8 mouse cellular contexts compared by ENCODE assay signal in the genomic region with DNA sequence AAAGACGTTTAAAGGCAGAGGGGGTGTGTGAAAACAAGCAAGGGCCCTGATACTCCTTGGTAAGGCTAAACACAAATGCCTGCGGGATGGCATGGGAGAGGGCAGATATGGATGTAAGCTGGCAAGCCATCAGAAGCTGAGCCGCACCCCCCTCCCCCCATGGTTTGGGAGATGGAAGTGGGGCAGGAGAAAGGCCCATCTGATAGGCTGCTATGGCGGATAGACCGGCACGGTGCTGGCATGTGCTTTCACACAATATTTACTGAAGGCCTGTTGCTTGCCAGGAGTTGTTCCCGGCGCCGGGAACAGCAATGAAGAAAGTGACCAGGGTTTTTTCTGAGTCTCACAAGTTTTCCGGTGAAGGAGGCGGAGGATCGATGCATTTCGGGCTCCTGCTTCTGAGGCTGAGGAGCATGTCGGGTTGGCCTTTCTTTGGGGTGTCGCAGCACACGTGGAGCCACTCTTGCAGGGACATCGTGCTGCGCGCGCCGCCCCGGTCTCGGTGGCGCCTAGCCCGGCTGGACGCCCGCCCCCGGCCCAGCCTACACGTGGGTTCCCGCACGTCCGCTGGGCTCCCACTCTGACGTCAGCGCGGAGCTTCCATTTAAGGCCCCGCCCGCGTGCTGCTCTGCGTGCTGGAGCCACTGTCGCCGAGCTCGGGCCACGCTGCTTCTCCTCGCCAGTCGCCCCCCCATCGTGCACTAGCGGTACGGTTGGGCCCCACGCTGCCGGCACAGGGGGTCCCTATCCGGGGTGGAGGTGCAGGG. TPM values are rescaled to one million over a fixed set of nuclear protein-coding genes. Genes with fewer than 3 reads are reported as not detected.
DNase-seq lines count a peak whose midpoint lies in the region; ATAC-seq and TF ChIP-seq lines count a peak whose summit lies in the region.

No protein-coding gene starts in this region.

- H3K36me3 ChIP-seq in heart, embryonic 13.5 days: peaks cover 30% of the 10 kb centered on the region
- peaks cover 20% of the 10 kb centered on the region for H3K36me3 ChIP-seq in kidney, postnatal 0 days (ENCODE audit: insufficient read depth, low read length)
- peaks cover 26% of the 10 kb centered on the region for H3K36me3 ChIP-seq in liver, embryonic 11.5 days (ENCODE audit: control insufficient read depth, insufficient read depth, low read length)
- H3K36me3 ChIP-seq in myocyte (ENCODE audit: control insufficient read depth, insufficient read depth): peaks cover 21% of the 10 kb centered on the region

- peak overlapping the region; percentile 88 for H3K4me3 ChIP-seq in heart, embryonic 13.5 days
- H3K4me3 ChIP-seq in kidney, postnatal 0 days (replicated peaks; ENCODE audit: low read depth, low read length): peak overlapping the region; percentile 96
- peak overlapping the region; percentile 72 for H3K4me3 ChIP-seq in liver, embryonic 11.5 days (ENCODE audit: low read depth, low read length)
- H3K4me3 ChIP-seq in myocyte: peak overlapping the region; percentile 99

- no peaks in the 10 kb centered on the region for H3K9me3 ChIP-seq in heart, embryonic 13.5 days
- no peaks in the 10 kb centered on the region for H3K9me3 ChIP-seq in kidney, postnatal 0 days (replicated peaks; ENCODE audit: low read length)
- H3K9me3 ChIP-seq in liver, embryonic 11.5 days (ENCODE audit: control insufficient read depth, low read length): no peaks in the 10 kb centered on the region

- WGBS in heart, embryonic 13.5 days: under 1% methylated on average over 51 of the region's 51 CpGs
- under 1% methylated on average over 51 of the region's 51 CpGs for WGBS in kidney, postnatal 0 days
- under 1% methylated on average over 51 of the region's 51 CpGs for WGBS in liver, embryonic 11.5 days

- H3K4me1 ChIP-seq in heart, embryonic 13.5 days: peaks cover 49% of the 10 kb centered on the region
- H3K4me1 ChIP-seq in kidney, postnatal 0 days (replicated peaks; ENCODE audit: insufficient read depth, low read length): peaks cover 17% of the 10 kb centered on the region
- H3K4me1 ChIP-seq in liver, embryonic 11.5 days (replicated peaks; ENCODE audit: control insufficient read depth, insufficient read depth, low read length): peaks cover 23% of the 10 kb centered on the region

- peak; percentile 71 for ATAC-seq in erythroid progenitor cell, adult 5-6 weeks (replicated peaks; ENCODE audit: low FRiP score, poor library complexity, severe bottlenecking)
- peak; percentile 88 for ATAC-seq in heart, embryonic 13.5 days (ENCODE audit: extremely low read depth, insufficient number of reproducible peaks, low FRiP score, low TSS enrichment)
- peak; percentile 88 for ATAC-seq in kidney, postnatal 0 days (replicated peaks; ENCODE audit: low FRiP score, low read depth)
- ATAC-seq in liver, embryonic 11.5 days (replicated peaks; ENCODE audit: low FRiP score): peak; percentile 84

- peak overlapping the region; percentile 98 for H3K9ac ChIP-seq in heart, embryonic 13.5 days
- H3K9ac ChIP-seq in kidney, postnatal 0 days (ENCODE audit: low read depth, low read length): peak overlapping the region; percentile 91
- peak overlapping the region; percentile 92 for H3K9ac ChIP-seq in liver, embryonic 11.5 days (ENCODE audit: low read depth, low read length)

- peak overlapping the region; percentile 77 for H3ac ChIP-seq in myocyte (ENCODE audit: control insufficient read depth, insufficient read length)

- no peak for TF ChIP-seq CTCF in kidney, postnatal 0 days (IDR thresholded peaks at IDR 0.05; ENCODE audit: low read depth)

- TF ChIP-seq POLR2A in myocyte (IDR thresholded peaks at IDR 0.05; ENCODE audit: insufficient read length, low read depth): peak; percentile 100

- H3K27ac ChIP-seq in heart, embryonic 13.5 days (replicated peaks): peak overlapping the region; percentile 99
- H3K27ac ChIP-seq in kidney, postnatal 0 days: peak overlapping the region; percentile 95
- H3K27ac ChIP-seq in liver, embryonic 11.5 days (ENCODE audit: low read depth, low read length): peak overlapping the region; percentile 92

- peak; percentile 95 for DNase-seq in CD4-positive, CD25-positive, alpha-beta regulatory T cell, adult 2 months (ENCODE audit: low read depth, low spot score)
- peak; percentile 76 for DNase-seq in brain, embryonic 18.5 days (ENCODE audit: low read depth, low spot score)
- peak; percentile 93 for DNase-seq in kidney, postnatal 0 days (ENCODE audit: low spot score)
- DNase-seq in liver, embryonic 11.5 days (ENCODE audit: low spot score): peak; percentile 94
- DNase-seq in spleen, postnatal 4 days (ENCODE audit: low spot score in 2 of 2): peak; percentile 86 to 92

- H3K4me2 ChIP-seq in heart, embryonic 13.5 days: peak overlapping the region; percentile 91
- H3K4me2 ChIP-seq in kidney, postnatal 0 days (ENCODE audit: low read length): peak overlapping the region; percentile 99
- H3K4me2 ChIP-seq in liver, embryonic 11.5 days: peak overlapping the region; percentile 87
- H3K4me2 ChIP-seq in myocyte (ENCODE audit: low read depth): peak overlapping the region; percentile 83

- peaks cover 38% of the 10 kb centered on the region for H3K79me2 ChIP-seq in myocyte (ENCODE audit: control insufficient read depth, insufficient read depth)

- H3K27me3 ChIP-seq in heart, embryonic 13.5 days (replicated peaks): 0 out of 2 replicates have a peak, but pooled peaks cover 6% of the 10 kb centered on the region
- no peaks in the 10 kb centered on the region for H3K27me3 ChIP-seq in kidney, postnatal 0 days (ENCODE audit: insufficient read depth, low read length)
- H3K27me3 ChIP-seq in liver, embryonic 11.5 days (replicated peaks; ENCODE audit: control insufficient read depth, insufficient read depth, low read length): no peaks in the 10 kb centered on the region
- no peaks in the 10 kb centered on the region for H3K27me3 ChIP-seq in myocyte (ENCODE audit: control insufficient read depth, insufficient read depth, insufficient read length)

TF ChIP-seq in myocyte, 11 proteins besides CTCF, POLR2A, EP300 and RAD21:
- TF ChIP-seq POLR2AphosphoS2 (IDR thresholded peaks at IDR 0.05; ENCODE audit: insufficient read length, low read depth): peak; percentile 100
- no peak for TF ChIP-seq CEBPB (IDR thresholded peaks at IDR 0.05; ENCODE audit: insufficient read depth, poor library complexity, severe bottlenecking)
- TF ChIP-seq MYOD1 (IDR thresholded peaks at IDR 0.05; ENCODE audit: control insufficient read depth in 1 of 3, insufficient read length in 2 of 3, low read depth in 2 of 3): peak in 1 of 3 experiments; percentile 38
- TF ChIP-seq TCF3 (IDR thresholded peaks at IDR 0.05; ENCODE audit: insufficient read length, low read depth): no peak
- no peak for TF ChIP-seq SRF (IDR thresholded peaks at IDR 0.05; ENCODE audit: control insufficient read depth, insufficient read length, low read depth)
- TF ChIP-seq MAX (IDR thresholded peaks at IDR 0.05; ENCODE audit: low read depth): no peak
- TF ChIP-seq MYOG (IDR thresholded peaks at IDR 0.05; ENCODE audit: control insufficient read depth in 1 of 3, insufficient read depth in 1 of 3, insufficient read length in 2 of 3, low read depth in 2 of 3): peak in 1 of 3 experiments; percentile 34
- TF ChIP-seq TCF12 (IDR thresholded peaks at IDR 0.05; ENCODE audit: insufficient read depth, poor library complexity, severe bottlenecking): no peak
- no peak for TF ChIP-seq E2F4 (IDR thresholded peaks at IDR 0.05; ENCODE audit: insufficient read depth)
- TF ChIP-seq USF1 (IDR thresholded peaks at IDR 0.05; ENCODE audit: low read depth): peak; percentile 14
- TF ChIP-seq REST (IDR thresholded peaks at IDR 0.05; ENCODE audit: insufficient read depth, insufficient read length): peak; percentile 31

RNA-seq across cellular contexts. Expression of a gene that starts 4.1 kb away (rescaled TPM):
- 72.9 and 85.4 TPM in 2 replicates for total RNA-seq in erythroid progenitor cell, adult 5-6 weeks (2015; ENCODE audit: low replicate concordance)
- 29.2 and 59.4 TPM in 2 replicates for total RNA-seq in erythroid progenitor cell, adult 5-6 weeks (2017; ENCODE audit: low replicate concordance)
- polyA plus RNA-seq in heart, embryonic 13.5 days (2015; fragmentation: Nextera tagmentation; extraction: Ambion mirVana): 2,723 and 3,293 TPM in 2 replicates
- 890 and 943 TPM in 2 replicates for polyA plus RNA-seq in kidney, postnatal 0 days (2015; fragmentation: Nextera tagmentation; extraction: Ambion mirVana)
- polyA plus RNA-seq in liver, embryonic 11.5 days (2014; fragmentation: Nextera tagmentation; extraction: Ambion mirVana): 3,525 and 3,814 TPM in 2 replicates
- polyA plus RNA-seq in myocyte (2012; fragmentation: generic; extraction: Trizol): 1,758 TPM

RNA-seq across cellular contexts. Expression of a gene that starts 15.6 kb away (rescaled TPM):
- 2.2 TPM in 1 of 2 replicates, not detected in the other for total RNA-seq in erythroid progenitor cell, adult 5-6 weeks (2015; ENCODE audit: low replicate concordance)
- total RNA-seq in erythroid progenitor cell, adult 5-6 weeks (2017; ENCODE audit: low replicate concordance): 0.64 TPM in 1 of 2 replicates, not detected in the other
- polyA plus RNA-seq in heart, embryonic 13.5 days (2015; fragmentation: Nextera tagmentation; extraction: Ambion mirVana): not detected in 2 replicates
- not detected in 2 replicates for polyA plus RNA-seq in kidney, postnatal 0 days (2015; fragmentation: Nextera tagmentation; extraction: Ambion mirVana)
- 0.17 and 0.73 TPM in 2 replicates for polyA plus RNA-seq in liver, embryonic 11.5 days (2014; fragmentation: Nextera tagmentation; extraction: Ambion mirVana)
- 0.08 TPM for polyA plus RNA-seq in myocyte (2012; fragmentation: generic; extraction: Trizol)

RNA-seq across cellular contexts. Expression of a gene that starts 49.5 kb away (rescaled TPM):
- total RNA-seq in erythroid progenitor cell, adult 5-6 weeks (2015; ENCODE audit: low replicate concordance): 16.2 and 28.5 TPM in 2 replicates
- total RNA-seq in erythroid progenitor cell, adult 5-6 weeks (2017; ENCODE audit: low replicate concordance): 15.2 and 25.9 TPM in 2 replicates
- polyA plus RNA-seq in heart, embryonic 13.5 days (2015; fragmentation: Nextera tagmentation; extraction: Ambion mirVana): 28.5 and 29.7 TPM in 2 replicates
- polyA plus RNA-seq in kidney, postnatal 0 days (2015; fragmentation: Nextera tagmentation; extraction: Ambion mirVana): 39.1 and 43.6 TPM in 2 replicates
- 83.6 and 95.7 TPM in 2 replicates for polyA plus RNA-seq in liver, embryonic 11.5 days (2014; fragmentation: Nextera tagmentation; extraction: Ambion mirVana)
- polyA plus RNA-seq in myocyte (2012; fragmentation: generic; extraction: Trizol): 18.0 TPM

RNA-seq across cellular contexts. Expression of a gene that starts 49.5 kb away (rescaled TPM):
- 7.2 and 9.2 TPM in 2 replicates for total RNA-seq in erythroid progenitor cell, adult 5-6 weeks (2015; ENCODE audit: low replicate concordance)
- 19.8 and 29.9 TPM in 2 replicates for total RNA-seq in erythroid progenitor cell, adult 5-6 weeks (2017; ENCODE audit: low replicate concordance)
- polyA plus RNA-seq in heart, embryonic 13.5 days (2015; fragmentation: Nextera tagmentation; extraction: Ambion mirVana): 9.7 and 10.8 TPM in 2 replicates
- polyA plus RNA-seq in kidney, postnatal 0 days (2015; fragmentation: Nextera tagmentation; extraction: Ambion mirVana): 18.0 and 19.0 TPM in 2 replicates
- 15.5 and 16.7 TPM in 2 replicates for polyA plus RNA-seq in liver, embryonic 11.5 days (2014; fragmentation: Nextera tagmentation; extraction: Ambion mirVana)
- 7.9 TPM for polyA plus RNA-seq in myocyte (2012; fragmentation: generic; extraction: Trizol)

Comparison
In these comparisons a context has a peak if more than half of its experiments do, and no peak if none do; other contexts are left out.
1. Peak in every context shown above with its lines: DNase-seq, ATAC-seq, H3K4me3 ChIP-seq and H3K27ac ChIP-seq.